Mouse (Mus musculus) urinary bladder, adult 2 months (tissue): Measurements from ENCODE around the gene Tyro3. TPM values are rescaled to one million over a fixed set of nuclear protein-coding genes. Genes with fewer than 3 reads are reported as not detected.

Source experiments
- DNase-seq: peaks from one replicate; pipeline ENCODE4 v3.0.0; 2022; ENCODE audit warnings: low spot score
- polyA plus RNA-seq: library from polyadenylated mRNA; depleted of rRNA; stranded (reverse); fragments of >200 nt; gene quantifications from 2 replicates; pipeline ENCODE4 v1.2.3, GENCODE M21; 2012; rRNA removed

The Tyro3 gene
- polyA plus RNA-seq, 1 experiment = 38.1 TPM

DNA sequence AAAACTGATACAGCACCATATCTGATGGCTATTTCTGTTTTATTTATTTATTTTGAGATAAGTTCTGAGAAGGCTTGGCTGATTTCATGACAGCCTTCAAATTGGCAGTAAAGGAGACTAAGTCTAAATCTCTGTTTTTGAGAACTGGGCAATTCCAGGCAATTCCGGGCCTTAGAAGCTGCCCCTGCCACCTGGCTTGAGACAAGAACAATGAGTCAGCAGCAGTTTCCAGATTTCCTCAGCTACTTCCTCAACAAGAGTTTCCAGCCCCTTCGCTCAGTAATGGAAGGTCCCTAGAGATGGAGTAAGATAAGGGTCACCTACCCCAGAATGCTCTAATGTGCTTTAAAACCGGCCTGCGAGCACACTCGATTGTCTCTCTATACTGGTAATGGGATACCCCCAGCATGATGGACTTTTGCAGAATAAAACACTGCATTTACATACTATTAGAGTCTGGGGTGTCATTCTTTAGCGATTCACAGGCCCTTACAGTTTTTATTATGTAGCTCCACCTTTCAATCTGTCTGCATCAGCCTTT lies 57.8 kb downstream of the Tyro3 start:
- DNase-seq = no peak

DNA sequence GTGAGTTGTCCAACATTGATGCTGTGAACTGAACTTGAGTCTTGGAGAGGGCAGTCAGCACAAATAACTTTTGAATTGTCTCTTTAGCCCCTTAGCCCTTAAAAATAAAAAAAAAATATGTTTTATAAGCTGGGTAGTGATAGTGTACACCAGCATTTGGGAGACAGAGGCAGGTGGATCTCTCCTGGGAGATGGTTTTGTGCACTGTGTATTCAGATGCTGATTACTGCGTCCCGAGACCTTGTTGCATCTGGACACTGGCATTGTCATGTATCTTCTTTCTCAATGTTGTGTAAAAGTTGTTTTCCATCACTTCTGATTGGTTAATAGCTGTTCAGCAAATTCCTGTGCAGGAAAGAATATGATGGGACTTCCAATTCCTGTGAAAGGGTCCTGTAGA lies 59.8 kb downstream of the Tyro3 start:
- DNase-seq = no peak

GRCm38 (mm10) chr2:119864484-119864883 lies 67.0 kb downstream of the Tyro3 start:
- DNase-seq = no peak

Other genes starting within 250 kb of the Tyro3 start
- gene Nusap1, start 179.4 kb upstream of the Tyro3 start, polyA plus RNA-seq = 1.6 TPM in 2 replicates
- 2.5 and 3.6 TPM in 2 replicates for gene Oip5, start 179.3 kb upstream of the Tyro3 start, polyA plus RNA-seq
- gene Ndufaf1, start 134.9 kb upstream of the Tyro3 start, polyA plus RNA-seq = 18.4 and 20.0 TPM in 2 replicates
- 17.4 and 21.7 TPM in 2 replicates for gene Rtf1, start 122.7 kb upstream of the Tyro3 start, polyA plus RNA-seq
- gene Itpka, start 55.4 kb upstream of the Tyro3 start, polyA plus RNA-seq = 0.55 and 0.75 TPM in 2 replicates
- 0.19 and 0.34 TPM in 2 replicates for gene Ltk, start 37.3 kb upstream of the Tyro3 start, polyA plus RNA-seq
- gene Rpap1, start 10.2 kb upstream of the Tyro3 start, polyA plus RNA-seq = 12.0 and 13.7 TPM in 2 replicates
- gene Mga, start 99.5 kb downstream of the Tyro3 start, polyA plus RNA-seq = 12.9 and 15.1 TPM in 2 replicates
- gene Mapkbp1, start 175.0 kb downstream of the Tyro3 start, polyA plus RNA-seq = 15.9 and 19.5 TPM in 2 replicates
- 5.5 and 6.2 TPM in 2 replicates for gene Jmjd7, start 229.8 kb downstream of the Tyro3 start, polyA plus RNA-seq
- 3.6 and 3.9 TPM in 2 replicates for gene Gm28042, start 229.8 kb downstream of the Tyro3 start, polyA plus RNA-seq
- 4.5 and 4.6 TPM in 2 replicates for gene Pla2g4b, start 235.7 kb downstream of the Tyro3 start, polyA plus RNA-seq